Mouse (Mus musculus) liver, postnatal 0 days (tissue): ENCODE data around the gene Tmed6. TPM values are rescaled to one million over a fixed set of nuclear protein-coding genes. Genes with fewer than 3 reads are reported as not detected.
A peak's percentile ranks its signal among the peaks of the same experiment; 100 is the strongest.

ENCODE experiments used
- ATAC-seq: fragments of 200-750 bp; cut with Nextera tagmentation; 2 replicates; pipeline ENCODE4 v1.8.0; 2017; ENCODE audit warnings: mild to moderate bottlenecking, moderate library complexity
- DNase-seq: peaks from one replicate; pipeline ENCODE4 v3.0.0-alpha.2; 2016
- H3K27ac ChIP-seq: fragments of 300-500 bp; sonication (generic); 2 replicates; pipeline ENCODE4 v1.5.1; 2014; ENCODE audit warnings: antibody characterized with exemption, moderate library complexity, mild to moderate bottlenecking, low read depth
- H3K27me3 ChIP-seq: fragments of 300-500 bp; sonication (generic); 2 replicates; pipeline ENCODE4 v1.6.1; 2014; ENCODE audit warnings: low read length, control low read depth, mixed read lengths; ENCODE audit not compliant: insufficient read depth
- H3K36me3 ChIP-seq: fragments of 300-500 bp; sonication (generic); replicated peaks from 2 replicates; pipeline ENCODE4 v1.6.1; 2014; ENCODE audit warnings: mild to moderate bottlenecking, control low read depth, low read length, moderate library complexity, mixed read lengths; ENCODE audit not compliant: insufficient read depth
- H3K4me1 ChIP-seq: fragments of 300-500 bp; sonication (generic); 2 replicates; pipeline ENCODE4 v1.6.1; 2014; ENCODE audit warnings: antibody characterized with exemption, mild to moderate bottlenecking, control low read depth; ENCODE audit not compliant: insufficient read depth
- H3K4me2 ChIP-seq: fragments of 300-500 bp; sonication (generic); 2 replicates; pipeline ENCODE4 v1.6.1; 2014; ENCODE audit warnings: low read depth, mild to moderate bottlenecking, low read length, moderate library complexity, mixed read lengths
- H3K4me3 ChIP-seq: fragments of 300-500 bp; sonication (generic); 2 replicates; pipeline ENCODE4 v1.5.1; 2014; ENCODE audit warnings: low read depth, low read length
- H3K9ac ChIP-seq: fragments of 300-500 bp; sonication (generic); replicated peaks from 2 replicates; pipeline ENCODE4 v1.6.1; 2014; ENCODE audit warnings: mild to moderate bottlenecking, moderate library complexity
- H3K9me3 ChIP-seq: fragments of 300-500 bp; sonication (generic); 2 replicates; pipeline ENCODE4 v1.6.1; 2016; ENCODE audit warnings: mild to moderate bottlenecking, control low read depth, low read length, mixed read lengths
- CTCF ChIP-seq: sonication (generic); IDR thresholded peaks from 2 replicates; pipeline ENCODE4 v1.5.1; 2016; ENCODE audit warnings: antibody characterized with exemption, low read depth
- EP300 ChIP-seq: IDR thresholded peaks from 2 replicates; pipeline ENCODE4 v1.6.1; 2016; ENCODE audit warnings: antibody characterized with exemption, low read depth, mild to moderate bottlenecking
- WGBS: fragments of 180-500 bp; shearing (Covaris S2); extraction: QIAGEN DNeasy Blood & Tissue Kit; methylation state at CpG from one replicate; pipeline ENCODE4 v1.1.7; 2014; ENCODE audit not compliant: insufficient replicate concordance; 5-methylcytosine and 5-hydroxymethylcytosine counted together
- polyA plus RNA-seq: library from polyadenylated mRNA; unstranded; fragments of >200 nt; fragmentation: Nextera tagmentation; extraction: Ambion mirVana; gene quantifications from 2 replicates; pipeline ENCODE4 v1.2.1, GENCODE M21; 2015

The Tmed6 gene
- 0.92 and 1.5 TPM in 2 replicates for polyA plus RNA-seq

- no peak for TF ChIP-seq CTCF
- TF ChIP-seq EP300, result no peak
- Histone ChIP-seq H3K27ac (no peak within 1 kb of the TSS), H3K27me3 (no peaks in the 10 kb centered on the region), H3K4me2 (no peak within 1 kb of the TSS), H3K4me3 (no peak within 1 kb of the TSS), H3K9ac (no peak within 1 kb of the TSS), H3K9me3 (no peaks in the 10 kb centered on the region), H3K4me1 (peaks cover 2% of the 10 kb centered on the region; the same call in 1 of the 2 replicates), H3K36me3 (peaks cover 11% of the 10 kb centered on the region; the same call in 1 of the 2 replicates)
- DNase-seq (peak; percentile 34), ATAC-seq (peak; percentile 79)
- 49% methylated on average over 17 of the region's 17 CpGs for WGBS
Measured at GRCm38 (mm10) chr8:107065511-107066496, at the start of gene Tmed6. Gene Tmed6 (minus strand): TSS chr8:107065644.

- no peak for DNase-seq
- 50% methylated on average over 10 of the region's 10 CpGs for WGBS
- Histone ChIP-seq H3K36me3 (no peaks in the 10 kb centered on the region), H3K4me2 (peak overlapping the region; percentile 42), H3K9ac (peak overlapping the region; percentile 35; the same call in 1 of the 2 replicates), H3K4me1 (peaks cover 12% of the 10 kb centered on the region; the same call in 1 of the 2 replicates), H3K27ac (no peak overlapping the region), H3K9me3 (no peaks in the 10 kb centered on the region), H3K27me3 (no peaks in the 10 kb centered on the region), H3K4me3 (no peak overlapping the region)
- TF ChIP-seq CTCF, result no peak
- TF ChIP-seq EP300, result no peak
- ATAC-seq, result no peak
Measured at GRCm38 (mm10) chr8:107115008-107115320, 49.5 kb upstream of the Tmed6 start.

GRCm38 (mm10) chr8:107114150-107115007 is 48.9 kb upstream of the Tmed6 start:
- H3K9me3 ChIP-seq, result no peaks in the 10 kb centered on the region
- 41% methylated on average over 19 of the region's 19 CpGs for WGBS
- H3K36me3 ChIP-seq, result no peaks in the 10 kb centered on the region
- no peak for DNase-seq
- no peak overlapping the region for H3K4me3 ChIP-seq
- H3K9ac ChIP-seq, result peak overlapping the region; percentile 35; the same call in 1 of the 2 replicates
- peak overlapping the region; percentile 42 for H3K4me2 ChIP-seq
- H3K4me1 ChIP-seq, result peaks cover 12% of the 10 kb centered on the region; the same call in 1 of the 2 replicates
- ATAC-seq, result no peak
- no peaks in the 10 kb centered on the region for H3K27me3 ChIP-seq
- TF ChIP-seq EP300 (no peak), CTCF (no peak)
- no peak overlapping the region for H3K27ac ChIP-seq

GRCm38 (mm10) chr8:107113209-107113608 is 47.8 kb upstream of the Tmed6 start:
- whole genome bisulfite sequencing, result 70% methylated on average over 4 of the region's 4 CpGs
- DNase-seq, result no peak
- no peaks in the 10 kb centered on the region for H3K36me3 ChIP-seq
- H3K9me3 ChIP-seq, result no peaks in the 10 kb centered on the region
- no peak overlapping the region for H3K4me2 ChIP-seq
- no peak overlapping the region for H3K9ac ChIP-seq
- H3K4me1 ChIP-seq, result peaks cover 5% of the 10 kb centered on the region; the same call in 1 of the 2 replicates
- no peak overlapping the region for H3K4me3 ChIP-seq
- H3K27ac ChIP-seq, result no peak overlapping the region
- H3K27me3 ChIP-seq, result no peaks in the 10 kb centered on the region
- no peak for ATAC-seq
- TF ChIP-seq CTCF (no peak), EP300 (no peak)

GRCm38 (mm10) chr8:107111340-107112105 is 46.1 kb upstream of the Tmed6 start:
- no peak overlapping the region for H3K27ac ChIP-seq
- H3K4me3 ChIP-seq, result no peak overlapping the region
- TF ChIP-seq EP300 (no peak), CTCF (no peak)
- 82% methylated on average over 9 of the region's 11 CpGs for WGBS
- H3K27me3 ChIP-seq, result no peaks in the 10 kb centered on the region
- peaks cover 3% of the 10 kb centered on the region; the same call in 1 of the 2 replicates for H3K4me1 ChIP-seq
- no peaks in the 10 kb centered on the region for H3K9me3 ChIP-seq
- no peak for DNase-seq
- H3K9ac ChIP-seq, result no peak overlapping the region
- no peak for ATAC-seq
- H3K4me2 ChIP-seq, result no peak overlapping the region
- H3K36me3 ChIP-seq, result no peaks in the 10 kb centered on the region
